Mouse (Mus musculus) skeletal muscle tissue, adult 2 months (tissue): ENCODE results near the gene Atp2a1.
A peak's percentile ranks its signal among the peaks of the same experiment; 100 is the strongest.

Source experiments
- DNase-seq: peaks from one replicate; pipeline ENCODE4 v3.0.0-alpha.2; 2012; ENCODE audit warnings: low read depth, low spot score

Gene Atp2a1

DNA sequence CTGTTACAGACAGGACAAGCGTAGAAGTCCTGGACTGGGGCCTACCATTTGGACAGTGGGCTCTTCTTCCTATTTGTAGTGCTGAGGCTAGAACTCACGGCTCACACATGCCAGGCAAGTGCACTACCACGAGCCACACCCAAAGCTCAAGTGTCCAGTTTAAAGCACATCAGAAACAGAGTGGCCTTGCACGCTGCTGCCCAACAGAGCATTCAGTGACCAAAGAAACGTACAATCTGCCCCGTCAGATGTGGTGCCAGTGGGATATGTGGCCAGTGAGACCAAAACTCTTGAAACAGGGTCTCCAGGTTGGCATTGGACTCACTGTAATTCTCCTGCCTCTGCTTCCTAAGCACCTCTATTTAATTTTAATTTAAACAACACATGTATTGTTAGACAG is 12.3 kb downstream of the Atp2a1 start:
- DNase-seq, result no peak

DNA sequence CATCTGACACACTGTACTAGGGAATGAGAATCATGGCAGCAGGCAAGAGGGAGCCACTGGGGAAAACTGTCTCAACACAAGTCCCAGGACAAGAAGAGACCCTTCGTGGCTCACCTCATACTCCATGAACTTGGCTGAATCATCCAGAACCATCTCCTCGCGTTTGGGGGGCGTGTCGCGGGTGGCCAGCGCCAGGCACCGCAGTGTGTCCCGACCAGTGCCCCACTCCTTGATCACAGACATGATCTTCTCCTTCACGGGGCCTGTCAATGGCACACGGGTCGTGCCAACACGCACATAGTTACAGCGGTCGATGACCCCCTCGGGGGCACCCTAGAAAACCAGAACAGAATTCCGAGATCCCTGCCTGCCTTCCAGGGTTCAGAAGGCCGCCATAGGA is 12.9 kb downstream of the Atp2a1 start:
- no peak for DNase-seq

DNA sequence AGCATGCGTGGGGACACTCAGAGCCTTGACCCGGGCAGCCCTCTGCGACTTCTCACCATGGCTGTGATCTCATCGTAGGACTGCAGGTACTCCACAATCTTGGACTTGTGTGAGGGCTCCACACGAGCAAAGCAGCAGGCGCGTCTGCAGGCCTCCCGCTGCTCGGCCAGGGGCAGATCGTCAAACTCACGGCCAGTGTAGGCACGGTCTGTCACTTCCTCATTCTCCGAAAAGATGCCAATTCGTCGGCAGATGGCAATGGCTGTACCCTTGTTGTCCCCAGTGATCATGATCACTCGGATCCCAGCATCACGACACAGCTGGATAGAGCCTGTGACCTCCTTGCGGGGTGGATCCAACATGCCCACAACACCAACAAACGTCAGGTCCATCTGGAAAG is 14.4 kb downstream of the Atp2a1 start:
- DNase-seq, result no peak

DNA sequence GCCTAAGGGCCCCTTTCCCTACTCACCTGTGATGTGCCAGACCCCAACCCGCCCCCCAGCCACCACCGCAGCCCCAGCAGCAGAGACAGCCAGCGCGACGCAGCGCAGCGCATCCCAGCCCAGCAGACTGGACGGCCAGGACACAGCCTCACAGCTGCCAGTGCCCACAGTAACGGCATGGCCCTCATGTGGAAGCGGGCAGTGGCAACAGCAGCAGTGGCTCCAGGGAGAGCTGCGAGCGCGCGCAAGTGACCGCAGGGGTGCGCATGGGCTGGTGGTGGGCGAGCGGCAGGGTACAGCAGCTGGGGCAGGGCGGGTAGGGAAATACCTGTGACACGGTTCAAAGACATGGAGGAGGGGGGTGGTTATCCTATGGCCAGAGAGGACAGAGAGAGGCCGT is 16.7 kb downstream of the Atp2a1 start:
- no peak for DNase-seq

DNA sequence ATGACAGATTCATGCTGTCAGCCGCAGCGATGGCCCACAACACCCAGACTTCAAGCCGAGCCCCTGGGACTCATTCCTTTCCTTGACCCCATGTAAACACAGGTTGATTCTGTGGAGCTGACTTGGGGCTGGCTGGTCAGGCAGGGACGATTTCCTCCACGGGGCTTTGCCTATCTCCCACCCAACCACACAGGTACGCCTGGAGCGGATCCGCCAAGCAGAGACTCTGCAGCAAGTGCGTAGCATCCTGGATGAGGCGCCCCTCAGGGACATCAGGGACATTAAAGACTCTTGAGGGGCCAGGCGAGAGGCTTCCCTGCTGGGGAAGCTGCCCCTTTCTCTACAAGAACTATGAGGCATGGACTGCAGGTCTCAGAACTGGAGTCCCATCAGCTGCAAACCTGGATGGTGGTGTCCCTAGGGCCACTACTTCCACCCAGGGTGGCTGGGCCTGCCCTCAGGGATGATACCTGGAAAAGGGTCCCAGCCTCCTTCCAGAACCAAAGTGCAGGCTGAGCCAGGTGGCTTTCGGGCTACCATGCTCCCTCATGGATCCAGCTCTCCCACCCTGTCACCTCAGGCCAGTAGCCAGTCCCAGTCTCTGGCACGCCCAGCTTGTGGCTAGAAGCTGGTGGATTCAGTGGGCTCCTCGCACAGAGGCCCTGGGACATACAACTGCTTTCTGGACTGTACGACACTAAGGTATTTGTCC is 17.6 kb downstream of the Atp2a1 start:
- peak; percentile 51 for DNase-seq

DNA sequence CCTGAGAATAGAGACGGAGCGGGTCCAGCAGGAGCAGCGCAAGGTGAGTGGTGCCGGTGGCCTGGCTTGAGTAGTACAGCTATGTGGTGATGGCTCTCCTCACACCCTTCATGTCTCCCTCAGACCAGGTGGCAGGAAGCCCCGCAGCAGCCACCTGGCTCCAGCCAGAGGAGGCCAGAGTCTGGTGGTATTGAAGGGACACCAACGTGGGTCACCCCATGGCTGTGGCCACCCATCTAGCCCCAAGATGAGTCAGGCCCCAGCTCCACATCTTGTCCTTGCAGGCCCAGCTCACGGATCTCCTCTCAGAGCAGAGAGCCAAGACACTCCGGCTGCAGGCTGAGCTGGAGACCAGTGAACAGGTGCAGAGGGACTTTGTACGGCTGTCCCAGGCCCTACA is 18.4 kb downstream of the Atp2a1 start:
- DNase-seq, result peak; percentile 84

DNA sequence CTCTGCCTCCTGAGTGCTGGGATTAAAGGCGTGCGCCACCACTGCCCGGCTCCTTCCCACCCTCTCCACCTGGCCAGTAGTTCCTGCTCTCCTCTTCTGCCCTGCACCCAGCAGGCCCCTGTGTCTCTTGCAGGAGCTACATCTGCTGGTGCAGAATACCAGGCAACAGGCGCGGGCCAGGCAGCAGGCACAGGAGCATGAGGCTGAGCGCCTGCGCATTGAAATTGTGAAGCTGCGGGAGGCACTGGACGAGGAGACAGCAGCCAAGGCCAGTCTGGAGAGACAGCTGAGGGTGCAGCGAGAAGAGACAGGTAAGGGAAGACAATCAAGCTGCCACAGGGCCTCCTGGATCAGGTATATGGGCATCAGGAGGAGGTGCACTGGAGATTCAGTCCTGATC is 18.9 kb downstream of the Atp2a1 start:
- DNase-seq, result peak; percentile 62

DNA sequence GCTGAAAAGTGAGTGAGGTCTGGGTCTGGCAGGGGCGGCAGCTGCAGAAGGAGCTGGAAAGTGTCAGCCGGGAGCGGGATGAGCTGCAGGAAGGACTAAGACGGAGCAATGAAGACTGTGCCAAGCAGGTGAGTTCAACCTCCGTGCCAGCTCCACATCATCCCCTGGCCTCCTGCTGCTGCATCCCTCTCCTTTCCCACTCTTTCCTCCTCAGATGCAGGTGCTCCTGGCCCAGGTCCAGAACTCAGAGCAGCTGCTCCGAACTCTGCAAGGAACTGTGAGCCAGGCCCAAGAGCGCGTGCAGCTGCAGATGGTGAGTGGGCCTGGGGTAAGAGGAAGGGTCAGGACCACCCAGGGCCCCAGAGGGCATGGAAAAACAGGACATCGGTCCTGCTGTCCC is 22.8 kb downstream of the Atp2a1 start:
- peak; percentile 53 for DNase-seq

DNA sequence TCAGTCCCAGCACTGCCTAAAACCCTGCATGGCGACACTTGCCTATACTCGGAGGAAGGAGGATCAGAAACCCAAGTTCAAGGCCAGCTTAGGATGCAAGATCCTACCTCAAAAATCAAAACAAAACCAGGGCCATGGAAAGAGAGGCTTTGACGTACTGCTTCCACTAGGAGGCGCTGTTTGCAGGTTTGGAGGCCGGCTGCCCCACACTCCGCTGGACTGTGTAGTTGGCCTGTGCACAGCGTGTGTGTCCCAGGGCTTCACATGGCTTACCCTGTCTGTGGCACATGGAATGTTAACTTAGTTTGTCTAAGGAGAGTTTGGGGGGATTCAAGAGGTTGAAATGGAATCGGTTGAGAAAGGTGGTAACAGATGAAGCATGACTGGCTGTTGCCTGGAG is 26.1 kb downstream of the Atp2a1 start:
- DNase-seq, result peak; percentile 52

DNA sequence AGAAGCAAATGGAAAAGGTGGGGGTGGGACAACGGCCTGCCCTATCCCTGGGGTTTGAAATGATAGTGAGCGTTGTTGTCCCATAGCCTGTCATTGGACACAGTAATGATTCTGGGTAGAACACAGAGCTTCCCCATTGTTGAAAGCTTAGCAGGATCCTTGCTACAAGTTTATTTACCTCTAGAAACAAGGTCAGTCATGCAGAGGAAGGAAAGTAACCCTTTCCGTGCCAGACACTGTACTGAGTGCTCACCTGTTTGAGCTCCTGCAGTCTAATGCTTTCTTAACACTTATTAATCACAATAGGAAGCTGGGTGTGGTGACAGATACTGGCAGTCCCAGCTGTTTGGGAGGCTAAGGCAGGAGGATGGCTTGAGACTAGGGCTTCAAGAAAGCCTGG is 27.1 kb downstream of the Atp2a1 start:
- no peak for DNase-seq

DNA sequence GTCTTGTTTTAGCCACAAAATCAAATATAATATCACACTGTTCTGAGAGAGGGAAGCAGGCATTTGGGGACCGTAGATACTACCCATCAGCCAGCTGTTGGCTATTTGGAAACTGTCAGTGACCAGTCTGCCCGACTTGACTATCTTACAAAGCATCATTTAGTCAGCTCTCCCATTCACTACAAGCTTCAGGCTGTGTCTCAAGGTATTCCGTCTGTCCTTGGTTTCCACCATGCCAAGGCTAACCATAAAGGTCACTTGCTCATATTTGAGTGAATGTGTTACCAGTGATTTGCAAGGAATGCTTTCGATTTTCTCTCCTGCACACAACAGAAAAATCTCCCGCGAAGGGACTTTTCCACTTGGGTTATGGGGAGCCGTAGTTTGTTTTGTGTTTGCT is 28.2 kb downstream of the Atp2a1 start:
- DNase-seq, result no peak

DNA sequence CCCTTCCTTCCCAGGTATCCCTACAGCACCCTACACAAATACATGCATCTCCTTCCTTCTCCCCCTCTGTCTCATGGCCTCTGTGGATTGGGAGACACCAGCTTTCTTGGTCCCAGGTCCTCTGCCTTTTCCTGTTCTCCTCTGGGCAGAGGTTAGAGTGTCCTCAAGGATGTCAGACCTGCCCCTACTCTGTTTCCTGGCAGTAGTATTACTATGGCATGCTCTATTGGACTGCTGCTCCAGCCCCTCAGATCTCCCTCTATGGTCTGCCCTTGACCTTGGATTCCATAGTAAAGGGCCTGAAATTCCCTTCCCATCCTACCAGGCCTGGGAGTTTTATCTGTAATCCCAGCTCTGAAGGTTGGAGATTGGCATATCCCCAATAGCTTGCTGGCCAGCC is 32.7 kb downstream of the Atp2a1 start:
- DNase-seq, result no peak

DNA sequence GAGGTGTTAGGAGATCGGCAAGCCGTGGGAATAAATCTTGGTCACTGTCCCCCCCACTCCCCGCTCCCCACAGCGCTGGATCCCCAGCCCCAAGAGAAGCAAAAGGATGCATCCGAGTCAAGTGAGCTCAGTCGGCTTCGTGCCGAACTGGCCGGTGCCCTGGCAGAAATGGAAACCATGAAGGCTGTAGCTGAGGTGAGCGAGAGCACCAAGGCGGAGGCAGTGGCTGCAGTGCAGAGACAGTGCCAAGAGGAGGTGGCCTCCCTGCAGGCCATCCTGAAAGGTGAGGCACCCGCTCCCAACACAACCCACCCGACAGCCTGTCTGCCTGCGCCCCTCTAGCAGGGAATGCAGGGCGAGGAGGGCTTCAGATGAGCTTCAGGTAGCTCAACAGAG is 33.4 kb downstream of the Atp2a1 start:
- no peak for DNase-seq

DNA sequence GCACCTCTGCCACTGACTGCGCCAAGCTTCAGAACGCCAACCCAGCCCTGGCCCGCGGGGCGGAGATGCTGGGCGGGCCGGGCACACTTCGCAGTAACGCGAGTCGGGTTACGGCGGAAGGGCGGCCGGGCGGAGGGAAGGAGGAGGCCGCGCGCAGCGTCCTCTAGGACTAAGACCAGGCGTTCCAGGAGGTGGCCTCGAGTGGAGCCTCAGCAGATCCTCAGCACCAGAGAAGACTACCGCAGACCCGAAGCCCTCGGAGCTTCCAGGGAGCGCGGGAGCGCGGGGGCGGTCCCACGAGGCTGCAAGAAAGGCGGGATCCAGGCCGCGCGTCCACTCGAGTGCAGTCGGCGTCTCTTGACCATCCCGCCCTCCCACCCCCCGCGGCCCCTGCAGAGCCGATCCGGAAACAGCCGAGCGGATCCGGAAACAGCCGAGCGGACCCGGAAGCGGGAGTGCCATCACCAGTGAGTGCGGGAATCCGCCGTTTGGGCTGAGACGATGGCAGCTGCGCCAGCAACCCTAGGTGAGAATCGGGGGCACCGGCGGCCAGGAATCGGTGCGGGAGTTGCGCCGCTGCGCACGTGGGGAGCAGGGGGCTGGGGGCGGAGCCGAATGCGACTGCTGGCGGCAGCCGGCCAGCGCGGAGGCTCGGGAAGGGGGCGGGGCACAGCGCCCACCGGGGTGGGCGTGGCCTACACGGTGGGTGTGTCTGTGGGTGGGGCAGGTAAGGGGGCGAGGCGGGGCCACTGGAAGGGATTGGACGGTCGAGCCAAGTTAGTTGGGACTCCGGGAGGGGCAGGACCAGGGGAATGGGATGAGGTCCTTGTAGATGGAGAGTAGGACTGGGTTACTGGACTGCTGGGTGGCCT is 34.0 kb downstream of the Atp2a1 start, which contains the start of gene Rabep2:
Gene Rabep2 (plus strand): TSS at position 129 of the 872 bp plus-strand sequence.
- DNase-seq, result peak; percentile 89

DNA sequence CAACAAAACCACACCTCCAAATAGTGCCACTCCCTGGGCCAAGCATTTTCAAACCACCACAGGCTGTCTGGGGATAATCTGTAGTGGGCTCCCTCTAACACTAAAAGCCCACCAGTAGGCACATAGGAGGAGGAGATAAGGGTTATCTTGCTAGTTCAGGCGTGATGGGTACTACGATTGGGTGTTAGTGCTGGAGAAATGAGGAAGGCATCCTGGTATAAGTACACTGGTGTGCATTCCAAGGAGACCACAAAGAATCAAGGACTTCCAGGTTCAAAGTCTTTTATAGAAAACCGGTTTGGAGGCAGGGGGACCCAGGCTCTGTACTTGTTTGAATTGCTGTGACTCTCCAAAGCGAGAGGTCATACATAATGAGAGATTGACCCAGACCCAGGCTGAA is 34.8 kb downstream of the Atp2a1 start:
- DNase-seq, result no peak

DNA sequence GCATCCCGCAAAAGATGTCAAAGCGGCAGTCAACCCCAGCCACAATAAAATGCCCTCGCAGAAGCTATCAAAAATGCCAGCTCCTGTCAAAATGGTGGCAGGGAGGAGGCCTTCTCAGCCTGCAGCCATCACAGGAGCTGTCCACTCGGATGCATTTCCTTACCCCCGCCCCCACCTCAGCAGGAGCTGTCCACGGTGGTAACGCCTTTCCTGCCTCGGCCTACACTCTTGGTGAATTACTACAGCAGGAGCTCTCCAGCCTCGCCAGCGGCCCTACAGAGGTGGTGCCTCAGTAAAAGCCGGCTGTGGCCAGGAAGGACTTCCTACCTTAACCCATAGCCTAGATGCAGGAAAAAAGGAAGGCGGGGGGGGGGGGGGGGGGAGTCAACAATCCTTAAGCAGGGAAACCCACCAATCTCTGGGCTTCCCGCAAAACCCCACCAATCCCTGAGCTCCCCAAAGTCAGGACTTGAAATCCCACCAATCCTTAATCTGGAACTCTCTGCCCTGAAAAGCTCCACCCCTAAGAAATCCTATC is 35.5 kb downstream of the Atp2a1 start:
- DNase-seq, result no peak

DNA sequence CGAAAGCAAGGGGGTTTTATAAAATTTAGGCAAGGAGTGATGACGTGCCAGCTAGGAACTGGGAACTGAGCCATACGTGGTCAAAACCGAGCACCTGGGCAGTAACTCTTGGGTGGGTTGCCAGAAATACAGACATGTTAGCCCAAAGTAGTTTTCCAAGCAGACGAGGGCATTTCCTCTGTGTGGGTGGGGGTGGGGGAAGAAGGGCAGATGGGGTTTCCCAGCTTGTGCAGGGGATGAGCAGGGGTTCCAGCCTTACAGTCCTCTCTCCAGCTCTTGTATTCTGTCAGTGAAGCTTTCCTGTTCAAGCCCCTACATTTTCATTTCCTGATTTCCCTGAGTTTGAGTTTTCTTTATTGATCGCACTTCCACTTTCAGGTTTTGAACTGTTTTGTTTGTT is 38.7 kb downstream of the Atp2a1 start:
- no peak for DNase-seq

DNA sequence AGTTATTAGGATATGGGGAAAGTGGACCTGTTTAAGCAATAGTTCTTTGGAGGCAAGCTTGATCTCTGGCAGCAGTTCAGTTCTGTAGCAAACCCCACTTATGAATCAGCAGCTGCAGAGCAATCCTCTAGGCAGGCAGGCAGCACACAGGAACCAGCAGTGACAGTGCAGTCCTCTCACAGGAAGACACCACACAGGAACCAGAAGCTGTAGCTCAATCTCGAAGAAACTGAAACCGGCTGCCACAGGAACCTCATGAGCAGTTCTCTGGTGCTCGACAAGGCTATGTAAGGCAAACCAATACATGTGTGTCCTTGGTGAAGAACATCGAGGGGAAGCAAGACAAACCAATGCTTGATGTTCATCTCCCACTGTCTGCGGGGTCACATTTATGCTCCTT is 41.2 kb downstream of the Atp2a1 start:
- no peak for DNase-seq

DNA sequence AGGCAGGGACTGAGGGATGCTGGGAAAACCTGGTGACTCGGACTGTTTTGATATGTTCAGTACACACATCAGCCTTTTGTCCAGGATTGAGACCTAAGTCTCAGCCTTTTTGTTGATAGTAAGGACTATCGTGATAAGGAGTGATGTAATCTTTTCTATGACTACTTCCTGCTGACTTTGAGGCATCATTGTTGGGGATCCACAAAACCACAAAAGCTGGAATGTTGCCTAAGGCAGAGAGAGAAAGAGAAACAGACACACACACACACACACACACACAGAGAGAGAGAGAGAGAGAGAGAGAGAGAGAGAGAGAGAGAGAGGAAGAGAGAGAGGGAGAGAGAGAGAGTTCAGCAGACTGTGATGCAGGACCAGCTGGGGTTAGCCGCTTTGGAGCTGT is 44.4 kb downstream of the Atp2a1 start:
- DNase-seq, result no peak

DNA sequence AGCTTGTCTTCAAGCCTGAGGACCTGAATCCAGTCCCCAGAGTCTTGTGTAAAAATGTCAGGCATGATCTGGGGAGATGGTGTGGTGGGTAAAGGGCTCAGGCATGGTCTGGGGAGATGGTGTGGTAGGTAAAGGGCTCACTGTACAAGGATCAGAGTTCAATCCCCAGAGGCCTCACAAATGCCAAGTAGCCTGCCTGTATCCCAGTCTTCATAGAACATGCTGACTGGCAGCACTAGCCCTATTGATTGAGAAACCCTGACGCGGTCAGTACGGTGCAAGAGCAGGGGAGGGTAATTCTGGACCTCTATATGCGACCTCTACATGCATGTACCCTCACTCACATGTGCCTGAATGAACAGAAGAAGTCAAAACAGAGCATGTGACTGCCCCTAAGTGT is 45.3 kb downstream of the Atp2a1 start:
- DNase-seq, result no peak

DNA sequence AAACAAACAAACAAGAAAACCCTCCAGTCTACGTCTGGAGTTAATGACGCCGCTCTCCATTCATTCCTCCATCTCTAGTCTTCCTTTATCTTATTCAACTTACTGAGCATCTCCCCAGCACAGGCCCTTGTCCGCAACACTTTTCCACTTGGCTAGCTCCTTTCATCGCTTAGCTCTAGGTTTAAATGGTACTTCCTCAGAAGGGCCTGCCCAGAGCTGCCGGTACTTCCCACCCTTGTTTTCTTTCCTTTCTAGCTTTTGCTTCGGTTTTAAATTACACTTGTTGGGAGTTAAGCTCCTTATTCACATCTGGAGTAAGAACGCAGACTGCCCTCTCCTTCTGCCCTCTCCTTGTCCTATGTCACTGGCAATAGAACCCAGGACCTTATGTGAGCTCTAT is 45.9 kb downstream of the Atp2a1 start:
- DNase-seq, result no peak

DNA sequence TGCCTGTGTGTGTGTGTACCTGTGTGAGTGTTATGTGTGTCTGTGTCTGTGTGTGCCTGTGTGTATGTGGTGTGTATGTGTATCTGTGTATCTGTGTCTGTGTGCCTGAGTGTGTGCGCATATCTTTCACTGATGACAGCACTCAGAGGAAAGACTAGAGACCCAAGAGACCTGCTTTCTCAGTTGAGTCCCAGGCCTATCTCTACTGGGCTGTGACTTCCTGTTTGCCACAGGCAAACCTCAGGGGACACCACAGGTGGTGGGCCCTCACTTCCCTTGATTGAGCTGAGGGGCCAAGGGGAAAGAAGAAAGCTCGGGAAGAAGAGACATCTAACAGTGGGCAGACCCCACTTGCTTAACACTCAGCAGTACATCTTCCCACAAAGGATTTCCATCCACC is 46.3 kb downstream of the Atp2a1 start:
- DNase-seq, result no peak

DNA sequence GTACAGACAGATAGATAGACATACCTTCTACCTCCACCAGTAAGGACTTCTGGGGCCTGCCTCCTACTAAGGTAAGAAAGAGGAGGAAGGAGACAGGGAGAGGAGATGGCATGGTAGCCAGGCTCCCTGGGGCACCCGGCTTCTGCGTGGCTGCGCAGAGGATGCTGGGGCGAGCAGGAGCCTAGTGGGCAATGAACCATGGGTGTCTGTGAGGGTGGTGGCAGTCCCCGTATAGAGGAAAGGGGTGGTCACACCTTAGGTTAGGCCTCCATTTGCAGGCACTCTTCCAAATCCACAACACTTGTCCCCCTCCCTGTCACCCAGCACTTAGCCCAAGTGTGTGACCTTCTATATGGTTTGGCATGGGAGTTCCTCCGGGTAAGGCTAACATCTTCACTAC is 48.2 kb downstream of the Atp2a1 start, which contains the start of gene Cd19:
Gene Cd19 (minus strand): TSS at position 165 of the 400 bp plus-strand sequence.
- no peak for DNase-seq
